Mouse (Mus musculus): ENCODE data around the gene Acin1. TPM values are rescaled to one million over a fixed set of nuclear protein-coding genes. Genes with fewer than 3 reads are reported as not detected.

Acin1 gene
- 81.1 and 96.0 TPM in 2 replicates for polyA plus RNA-seq (2015; fragmentation: Nextera tagmentation; extraction: Ambion mirVana)

DNA sequence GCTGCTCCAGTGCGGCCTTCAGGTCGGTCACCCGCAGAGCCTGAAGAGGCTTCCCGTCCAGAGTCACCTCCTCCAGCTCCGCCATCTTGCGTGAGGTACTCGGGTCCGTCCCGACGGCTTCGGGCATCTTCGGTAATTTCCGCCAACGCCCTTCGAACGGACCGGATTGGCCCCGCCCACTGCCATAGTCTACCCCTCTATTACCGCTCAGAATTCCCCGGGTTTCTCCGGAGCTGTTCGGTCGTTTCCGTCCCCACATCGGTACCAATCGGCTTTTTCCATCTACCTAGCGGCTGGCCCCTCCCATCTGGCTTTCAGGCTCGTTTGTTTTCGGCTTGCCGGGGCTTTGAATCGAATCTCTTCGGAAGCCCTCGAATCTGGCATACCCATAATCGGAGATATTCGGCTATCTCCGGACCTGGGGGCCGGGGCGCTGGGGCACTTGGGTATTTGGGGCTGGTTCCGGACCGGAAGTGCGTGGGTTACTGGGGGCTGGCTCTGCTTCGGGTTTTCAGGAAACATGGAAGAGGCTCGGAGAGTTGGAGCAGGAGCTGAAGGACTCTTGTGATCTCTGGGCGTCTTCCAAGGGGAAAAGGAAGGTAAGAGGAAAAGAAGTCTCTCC is at the start of gene Acin1:
Gene Acin1 (minus strand): TSS at position 410 of the 622 bp plus-strand sequence.

DNA sequence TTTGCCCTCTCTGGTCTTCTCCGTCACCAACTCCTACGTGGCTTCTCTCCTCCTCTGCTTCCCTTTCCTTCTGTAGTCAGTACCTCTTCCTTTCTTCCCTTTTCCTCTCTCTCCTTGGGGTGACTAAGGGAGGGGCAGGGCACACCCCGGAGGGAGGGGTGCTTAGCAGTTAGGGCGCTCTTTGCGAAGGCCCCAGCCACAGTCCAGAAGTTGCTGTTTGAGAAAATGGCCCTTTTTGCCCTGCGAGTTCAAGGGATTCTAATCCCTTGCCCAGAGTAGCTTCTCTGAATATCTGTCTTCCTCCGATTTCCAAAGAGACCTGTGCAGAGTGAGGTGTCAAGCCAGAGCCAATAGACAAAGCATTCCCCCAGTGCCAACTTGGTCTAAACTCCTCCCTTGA is 25.3 kb upstream of the Acin1 start, which contains the start of gene Cebpe:
Gene Cebpe (minus strand): TSS at position 101 of the 400 bp plus-strand sequence.

GRCm38 (mm10) chr14:54698733-54699132 is 12.0 kb upstream of the Acin1 start, which contains the start of gene Gm29776:
Gm29776 (minus strand) TSS chr14:54698833.

GRCm38 (mm10) chr14:54686063-54686521 is 639 bp downstream of the Acin1 start, which contains the start of gene 1700123O20Rik:
1700123O20Rik (plus strand) TSS chr14:54686216.

DNA sequence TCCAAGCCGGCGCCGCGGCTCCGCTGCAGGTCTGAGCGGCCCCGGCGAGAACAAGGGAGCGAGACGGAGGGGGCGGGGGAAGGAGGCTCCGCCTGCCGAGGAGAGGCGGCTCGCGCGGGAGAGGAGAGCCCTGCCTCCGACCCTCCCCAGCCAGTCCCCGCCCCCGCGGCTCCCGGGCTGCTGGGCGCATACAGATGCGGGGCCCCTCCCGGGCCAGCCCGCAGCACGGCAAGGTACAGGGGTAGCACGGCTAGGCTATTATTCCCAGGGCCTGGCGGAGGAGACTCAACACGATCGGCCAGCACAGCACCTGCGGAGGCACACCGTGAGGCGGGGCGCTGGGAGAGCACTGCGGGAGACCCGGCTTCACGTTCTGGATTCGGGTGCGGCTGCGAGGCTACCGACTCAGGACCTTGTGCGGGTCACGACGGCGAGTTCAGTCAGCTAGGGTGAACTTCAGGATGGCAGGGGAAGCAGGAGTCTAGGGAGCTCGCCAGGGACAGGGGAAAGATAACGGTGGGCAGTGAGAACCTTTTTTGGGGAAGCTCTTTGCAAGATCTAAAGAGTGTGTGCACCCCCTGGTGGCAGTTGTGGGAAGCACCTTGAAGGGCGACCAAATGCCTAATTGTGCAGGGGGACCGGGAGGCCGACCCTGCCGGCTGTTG is 45.3 kb downstream of the Acin1 start, which contains the start of gene Cdh24:
Gene Cdh24 (minus strand): TSS at position 60 of the 665 bp plus-strand sequence.

GRCm38 (mm10) chr14:54640946-54641304 is 45.8 kb downstream of the Acin1 start, which contains the start of gene Gm17606:
Gm17606 (plus strand) TSS chr14:54640952.

DNA sequence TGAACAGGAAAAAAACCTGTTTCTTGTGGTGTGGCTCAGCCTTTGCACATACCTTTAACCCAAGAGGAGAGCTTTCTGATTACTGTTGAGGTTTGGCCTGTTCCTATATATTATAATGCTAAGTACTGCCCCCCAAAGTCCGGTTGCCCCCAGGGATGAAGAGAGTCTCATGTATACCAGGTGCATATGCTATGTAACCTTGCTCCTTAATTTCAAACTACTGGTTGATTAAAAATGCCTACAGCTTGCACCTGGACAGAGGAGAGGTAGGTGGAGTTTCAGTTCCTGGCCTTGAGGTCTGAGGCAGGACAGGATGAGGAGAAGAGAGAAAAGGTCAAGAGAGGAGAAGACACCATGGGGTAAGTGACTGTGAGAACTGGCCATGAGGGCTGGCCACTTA is 65.6 kb downstream of the Acin1 start, which contains the start of gene Psmb11:
Gene Psmb11 (plus strand): TSS at position 301 of the 400 bp plus-strand sequence.

DNA sequence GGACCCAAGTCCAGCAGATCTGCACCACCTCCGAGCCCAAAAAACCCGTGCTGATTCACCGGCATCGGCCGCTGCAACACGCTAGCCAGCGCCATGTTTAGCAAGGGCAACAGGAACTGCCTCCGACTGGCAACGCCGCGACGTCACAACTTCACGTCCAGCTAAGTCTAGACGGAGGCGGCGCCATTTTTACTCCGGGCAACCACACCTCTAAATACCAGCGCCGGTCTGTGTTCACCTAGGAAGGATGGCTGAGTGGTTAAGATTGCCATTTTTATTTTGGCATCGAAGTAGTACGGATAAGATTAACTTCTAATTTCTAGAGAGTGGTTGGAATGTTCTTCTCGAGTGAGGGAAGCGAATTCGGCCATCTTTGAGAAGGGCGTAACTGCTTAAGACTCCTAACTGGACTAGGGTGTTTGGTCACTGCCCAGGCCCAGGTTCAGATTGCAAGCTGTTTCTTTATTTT is 68.8 kb downstream of the Acin1 start, which contains the start of gene Psmb5:
Gene Psmb5 (minus strand): TSS at position 126 of the 469 bp plus-strand sequence.

DNA sequence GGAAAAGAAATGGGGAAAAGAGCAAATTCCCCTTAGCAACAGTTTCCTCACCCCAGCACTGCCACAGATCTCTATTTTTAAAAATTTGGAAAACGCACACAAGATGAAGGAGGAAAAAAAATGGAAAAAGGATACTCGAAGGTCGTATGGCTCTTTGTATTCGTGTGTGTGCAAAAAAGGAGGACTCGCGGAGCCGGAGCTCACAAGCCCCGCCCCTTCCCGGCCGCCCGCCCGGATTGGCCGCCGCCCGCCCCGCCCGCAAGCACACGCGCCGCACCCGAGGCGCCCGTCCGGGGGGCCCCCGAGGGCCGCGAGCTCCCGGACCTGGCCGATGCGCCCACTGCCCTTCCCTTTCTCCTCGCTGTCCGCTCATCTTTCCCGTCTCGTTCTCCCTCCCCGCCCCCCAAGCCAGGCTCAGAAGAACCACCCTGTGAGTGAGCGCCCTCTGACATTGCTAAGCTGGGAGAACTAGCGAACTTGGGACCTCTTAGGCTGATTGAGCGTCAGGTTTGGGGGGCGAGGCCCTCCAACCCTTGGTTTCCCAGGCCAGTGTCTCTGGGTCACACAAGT is 80.9 kb downstream of the Acin1 start, which contains the start of gene 4931414P19Rik:
Gene 4931414P19Rik (minus strand): TSS at position 242 of the 570 bp plus-strand sequence.

MicroRNAs within 50 kb of the gene (microRNA counts, 519-probe panel; counts per million panel counts)
- 88.3 counts per million for microRNA mmu-miR-686

Other genes with a start within 250 kb of the Acin1 start
- gene Lrp10, start 222.8 kb downstream of the Acin1 start, polyA plus RNA-seq (2015; fragmentation: Nextera tagmentation; extraction: Ambion mirVana): 32.4 and 43.0 TPM in 2 replicates
- gene Rem2, start 210.8 kb downstream of the Acin1 start, polyA plus RNA-seq (2015; fragmentation: Nextera tagmentation; extraction: Ambion mirVana): 0.58 and 0.61 TPM in 2 replicates
- 33.7 and 35.1 TPM in 2 replicates for gene Prmt5, start 169.4 kb downstream of the Acin1 start, polyA plus RNA-seq (2015; fragmentation: Nextera tagmentation; extraction: Ambion mirVana)
- gene Haus4, start 132.3 kb downstream of the Acin1 start, polyA plus RNA-seq (2015; fragmentation: Nextera tagmentation; extraction: Ambion mirVana): 81.4 and 85.9 TPM in 2 replicates
- 4.4 and 5.9 TPM in 2 replicates for gene Ajuba, start 109.4 kb downstream of the Acin1 start, polyA plus RNA-seq (2015; fragmentation: Nextera tagmentation; extraction: Ambion mirVana)
- gene 4931414P19Rik, start 80.9 kb downstream of the Acin1 start, polyA plus RNA-seq (2015; fragmentation: Nextera tagmentation; extraction: Ambion mirVana): 2.0 and 3.0 TPM in 2 replicates
- gene Psmb5, start 68.9 kb downstream of the Acin1 start, polyA plus RNA-seq (2015; fragmentation: Nextera tagmentation; extraction: Ambion mirVana): 209 and 218 TPM in 2 replicates
- gene Psmb11, start 65.5 kb downstream of the Acin1 start, polyA plus RNA-seq (2015; fragmentation: Nextera tagmentation; extraction: Ambion mirVana): not detected in 2 replicates
- gene Gm17606, start 46.0 kb downstream of the Acin1 start, polyA plus RNA-seq (2015; fragmentation: Nextera tagmentation; extraction: Ambion mirVana): not detected in 2 replicates
- 0.53 and 0.63 TPM in 2 replicates for gene Cdh24, start 45.6 kb downstream of the Acin1 start, polyA plus RNA-seq (2015; fragmentation: Nextera tagmentation; extraction: Ambion mirVana)
- gene 1700123O20Rik, start 715 bp downstream of the Acin1 start, polyA plus RNA-seq (2015; fragmentation: Nextera tagmentation; extraction: Ambion mirVana): 46.7 and 53.4 TPM in 2 replicates
- 0.16 and 0.28 TPM in 2 replicates for gene Gm29776, start 11.9 kb upstream of the Acin1 start, polyA plus RNA-seq (2015; fragmentation: Nextera tagmentation; extraction: Ambion mirVana)
- 18.5 and 28.5 TPM in 2 replicates for gene Cebpe, start 25.2 kb upstream of the Acin1 start, polyA plus RNA-seq (2015; fragmentation: Nextera tagmentation; extraction: Ambion mirVana)
- gene Slc7a8, start 95.0 kb upstream of the Acin1 start, polyA plus RNA-seq (2015; fragmentation: Nextera tagmentation; extraction: Ambion mirVana): 2.0 and 3.4 TPM in 2 replicates
- not detected in 2 replicates for gene Rnf212b, start 127.2 kb upstream of the Acin1 start, polyA plus RNA-seq (2015; fragmentation: Nextera tagmentation; extraction: Ambion mirVana)
- 2.9 and 3.5 TPM in 2 replicates for gene Homez, start 184.0 kb upstream of the Acin1 start, polyA plus RNA-seq (2015; fragmentation: Nextera tagmentation; extraction: Ambion mirVana)
- 0.94 and 1.9 TPM in 2 replicates for gene Ppp1r3e, start 190.6 kb upstream of the Acin1 start, polyA plus RNA-seq (2015; fragmentation: Nextera tagmentation; extraction: Ambion mirVana)
- gene Bcl2l2, start 196.4 kb upstream of the Acin1 start, polyA plus RNA-seq (2015; fragmentation: Nextera tagmentation; extraction: Ambion mirVana): 2.2 and 2.8 TPM in 2 replicates
- gene Gm20521, start 196.5 kb upstream of the Acin1 start, polyA plus RNA-seq (2015; fragmentation: Nextera tagmentation; extraction: Ambion mirVana): 0.29 and 0.44 TPM in 2 replicates
- 85.3 and 86.5 TPM in 2 replicates for gene Pabpn1, start 205.6 kb upstream of the Acin1 start, polyA plus RNA-seq (2015; fragmentation: Nextera tagmentation; extraction: Ambion mirVana)
- 5.2 and 7.2 TPM in 2 replicates for gene Slc22a17, start 226.2 kb upstream of the Acin1 start, polyA plus RNA-seq (2015; fragmentation: Nextera tagmentation; extraction: Ambion mirVana)
- 3.3 and 6.1 TPM in 2 replicates for gene Efs, start 239.2 kb upstream of the Acin1 start, polyA plus RNA-seq (2015; fragmentation: Nextera tagmentation; extraction: Ambion mirVana)
- gene Il25, start 245.8 kb upstream of the Acin1 start, polyA plus RNA-seq (2015; fragmentation: Nextera tagmentation; extraction: Ambion mirVana): not detected in 2 replicates
- 0.12 TPM in 1 of 2 replicates, not detected in the other for gene Cmtm5, start 249.3 kb upstream of the Acin1 start, polyA plus RNA-seq (2015; fragmentation: Nextera tagmentation; extraction: Ambion mirVana)

Data from spleen, postnatal 0 days (tissue).